Mouse (Mus musculus) splenic B cell, adult 2 months (primary cell): ENCODE measurements at regions not wholly inside any gene's neighbourhood (a gene's known extent, or its start where the extent isn't known, plus 50 kb on each side); places are given as distances from the start of the nearest gene placed in this dataset.

Experiments used
- DNase-seq: peaks from one replicate; pipeline ENCODE4 v3.0.0-alpha.2; 2011; ENCODE audit warnings: low read depth, low spot score
- H3K27me3 ChIP-seq: 2 replicates; pipeline ENCODE4 v1.6.1; 2012; ENCODE audit warnings: mild to moderate bottlenecking, low read length, moderate library complexity, mixed read lengths; ENCODE audit not compliant: control insufficient read depth, poor library complexity, insufficient read depth, severe bottlenecking
- H3K36me3 ChIP-seq: 2 replicates; pipeline ENCODE4 v1.6.1; 2012; ENCODE audit warnings: mild to moderate bottlenecking, low read length, moderate library complexity, mixed read lengths; ENCODE audit not compliant: control insufficient read depth, poor library complexity, insufficient read depth, severe bottlenecking

- peak; percentile 23 for DNase-seq
- Histone ChIP-seq H3K27me3 (no peaks in the 10 kb centered on the region), H3K36me3 (no peaks in the 10 kb centered on the region)
Observed at GRCm38 (mm10) chr1:128824916-128825683, 233.0 kb upstream of the Cxcr4 start.

GRCm38 (mm10) chr1:128824235-128824634, 232.1 kb upstream of the Cxcr4 start:
- Histone ChIP-seq H3K27me3 (no peaks in the 10 kb centered on the region), H3K36me3 (no peaks in the 10 kb centered on the region)
- peak; percentile 88 for DNase-seq

- no peak for DNase-seq
- no peaks in the 10 kb centered on the region for H3K27me3 ChIP-seq
- H3K36me3 ChIP-seq, result no peaks in the 10 kb centered on the region
Observed at GRCm38 (mm10) chr1:128821991-128822390, 229.9 kb upstream of the Cxcr4 start.

GRCm38 (mm10) chr1:128820527-128820926, 228.4 kb upstream of the Cxcr4 start:
- peak; percentile 33 for DNase-seq
- Histone ChIP-seq H3K36me3 (no peaks in the 10 kb centered on the region; the same call in 1 of the 2 replicates), H3K27me3 (no peaks in the 10 kb centered on the region)

- no peak for DNase-seq
- Histone ChIP-seq H3K36me3 (no peaks in the 10 kb centered on the region; the same call in 1 of the 2 replicates), H3K27me3 (no peaks in the 10 kb centered on the region)
Observed at GRCm38 (mm10) chr1:128819611-128820010, 227.5 kb upstream of the Cxcr4 start.

- DNase-seq, result no peak
- Histone ChIP-seq H3K27me3 (no peaks in the 10 kb centered on the region), H3K36me3 (no peaks in the 10 kb centered on the region; the same call in 1 of the 2 replicates)
Observed at GRCm38 (mm10) chr1:128813379-128813778, 221.3 kb upstream of the Cxcr4 start.

- no peaks in the 10 kb centered on the region for H3K27me3 ChIP-seq
Observed at GRCm38 (mm10) chr1:128810860-128811259, 218.8 kb upstream of the Cxcr4 start.

GRCm38 (mm10) chr1:128810094-128810493, 218.0 kb upstream of the Cxcr4 start:
- H3K27me3 ChIP-seq, result no peaks in the 10 kb centered on the region
- H3K36me3 ChIP-seq, result no peaks in the 10 kb centered on the region
- no peak for DNase-seq

More at GRCm38 (mm10) chr1:128810860-128811259, 218.8 kb upstream of the Cxcr4 start:
- DNase-seq, result no peak
- H3K36me3 ChIP-seq, result no peaks in the 10 kb centered on the region

GRCm38 (mm10) chr1:128809601-128810000, 217.5 kb upstream of the Cxcr4 start:
- Histone ChIP-seq H3K36me3 (no peaks in the 10 kb centered on the region), H3K27me3 (no peaks in the 10 kb centered on the region)
- DNase-seq, result no peak

GRCm38 (mm10) chr1:128808599-128808998, 216.5 kb upstream of the Cxcr4 start:
- Histone ChIP-seq H3K36me3 (no peaks in the 10 kb centered on the region), H3K27me3 (no peaks in the 10 kb centered on the region)
- DNase-seq, result no peak

GRCm38 (mm10) chr1:128805687-128806653, 213.9 kb upstream of the Cxcr4 start:
- Histone ChIP-seq H3K27me3 (no peaks in the 10 kb centered on the region), H3K36me3 (no peaks in the 10 kb centered on the region)
- no peak for DNase-seq

- DNase-seq, result no peak
- no peaks in the 10 kb centered on the region for H3K36me3 ChIP-seq
- no peaks in the 10 kb centered on the region for H3K27me3 ChIP-seq
Observed at GRCm38 (mm10) chr1:128803433-128804060, 211.5 kb upstream of the Cxcr4 start.

GRCm38 (mm10) chr1:128803058-128803432, 211.0 kb upstream of the Cxcr4 start:
- Histone ChIP-seq H3K36me3 (no peaks in the 10 kb centered on the region), H3K27me3 (no peaks in the 10 kb centered on the region)
- DNase-seq, result no peak

GRCm38 (mm10) chr1:128798721-128799120, 206.6 kb upstream of the Cxcr4 start:
- no peaks in the 10 kb centered on the region for H3K27me3 ChIP-seq
- H3K36me3 ChIP-seq, result no peaks in the 10 kb centered on the region
- no peak for DNase-seq
